Mouse (Mus musculus): ENCODE results near the gene Ppfia2.

Ppfia2 gene

DNA sequence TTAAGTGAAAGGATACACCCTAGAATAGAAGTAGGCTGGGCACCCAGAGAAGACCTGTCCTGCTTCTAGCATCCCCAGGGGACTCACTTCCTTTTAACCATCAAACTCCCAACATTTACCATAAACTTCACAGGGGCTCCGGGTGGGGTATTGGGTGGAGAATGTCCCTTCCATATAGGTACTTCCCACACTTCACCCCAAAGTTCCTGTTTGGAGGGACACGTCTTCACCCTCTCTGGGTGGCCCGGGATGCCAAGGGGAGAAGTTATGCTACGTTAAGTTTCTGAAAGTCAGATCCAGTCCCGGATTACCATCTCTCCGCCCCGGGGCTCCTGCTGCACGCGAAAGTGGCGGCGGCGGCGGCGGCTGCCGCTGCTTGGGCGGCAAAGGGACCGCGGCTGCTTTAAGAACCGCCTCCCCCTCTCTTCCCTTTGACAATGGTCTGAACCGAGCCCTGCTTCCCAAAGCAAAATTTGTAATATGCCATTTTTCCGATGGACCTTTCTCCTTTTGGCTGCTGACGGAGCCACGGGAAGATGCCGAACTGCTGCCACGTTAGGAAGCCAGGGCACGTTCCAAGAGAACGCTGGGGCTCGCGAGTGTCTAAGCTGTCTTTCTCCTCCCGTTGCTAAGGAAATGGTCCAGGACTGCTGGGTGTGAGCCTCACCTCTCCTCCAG lies at the start of gene Ppfia2:
Gene Ppfia2 (plus strand): TSS at position 485 of the 678 bp plus-strand sequence.
- peak; percentile 84 to 86 for DNase-seq

DNA sequence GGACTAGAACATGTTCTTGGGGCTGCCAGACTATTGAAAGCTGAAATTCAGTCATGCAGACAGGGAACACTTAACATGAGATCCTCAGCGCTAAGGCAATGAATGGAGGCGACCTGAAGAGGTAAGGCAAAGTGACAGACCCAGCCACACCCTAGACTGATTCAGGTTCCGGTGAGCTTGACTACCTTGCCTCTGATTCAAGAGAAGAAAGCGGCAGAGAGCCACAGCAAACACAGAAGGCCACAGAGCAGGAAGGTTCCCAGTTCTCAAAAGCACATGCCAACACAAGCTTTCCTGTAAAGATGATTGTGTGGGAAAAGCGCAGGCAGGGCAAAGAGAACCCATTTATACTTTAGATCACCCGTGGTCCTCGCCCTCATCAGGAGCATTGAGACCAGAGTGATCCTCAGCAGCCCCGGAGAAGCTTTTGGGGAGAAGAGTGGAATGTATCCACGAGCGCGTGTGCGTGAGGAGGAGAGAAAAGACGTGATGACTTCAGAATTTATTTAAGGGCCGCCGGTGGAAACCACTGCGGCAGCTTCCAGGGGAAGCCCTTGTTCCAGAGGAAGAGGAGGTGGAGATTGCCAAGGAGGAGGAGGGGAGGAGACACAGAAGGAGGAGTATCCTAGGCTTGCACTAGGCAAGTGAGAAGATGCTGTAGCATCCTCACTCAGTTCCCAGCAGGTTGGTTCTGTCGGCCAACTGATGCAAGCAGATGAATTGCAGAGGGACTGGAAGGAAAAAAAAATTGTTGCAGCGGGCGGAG lies 1.0 kb upstream of the Ppfia2 start:
- DNase-seq = peak; percentile 87

- DNase-seq = peak; percentile 33 to 49
These were observed 530 bp downstream of the Ppfia2 start for GRCm38 (mm10) chr10:106470533-106471205.

DNA sequence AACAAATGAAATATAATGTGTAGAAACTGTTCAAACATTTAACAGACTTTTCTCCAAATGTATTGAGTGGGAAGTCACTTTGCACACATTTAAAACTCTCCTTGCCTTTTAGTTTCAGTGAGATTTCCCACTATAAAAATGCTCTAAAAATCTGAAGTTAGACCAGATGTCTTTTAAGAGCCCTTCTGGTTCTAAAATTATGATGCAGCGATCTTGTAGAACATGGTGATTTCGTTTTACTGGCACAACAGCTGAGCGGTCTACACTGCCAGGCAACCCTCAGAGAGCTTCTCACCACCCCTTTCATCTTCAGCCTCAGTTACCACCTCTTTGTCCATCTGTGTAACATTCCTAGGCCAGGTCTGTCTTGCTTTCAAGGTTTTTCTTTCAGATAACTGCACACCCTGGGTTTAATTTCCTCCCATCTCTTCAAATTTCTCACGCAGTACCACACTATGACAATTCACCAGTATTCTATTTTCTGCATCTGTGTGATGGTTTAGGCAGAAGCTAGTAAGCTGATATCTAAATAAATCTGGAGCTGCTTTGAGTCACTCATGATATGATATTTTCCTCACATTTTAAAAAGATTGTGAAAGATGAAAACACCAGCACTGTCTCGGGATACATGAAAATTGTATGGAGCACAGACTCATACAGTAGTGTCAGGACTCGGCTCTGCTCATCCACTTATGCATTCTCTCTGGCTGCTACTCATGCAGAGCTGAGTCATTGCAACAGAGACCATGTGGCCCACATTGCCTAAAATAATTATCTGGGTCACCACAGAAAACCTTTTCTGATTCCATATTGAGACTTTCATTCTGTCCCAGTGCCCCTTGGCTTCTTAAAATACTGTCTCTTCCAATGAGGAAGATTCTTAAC lies 39.4 kb downstream of the Ppfia2 start:
- peak; percentile 14 to 48 for DNase-seq

DNA sequence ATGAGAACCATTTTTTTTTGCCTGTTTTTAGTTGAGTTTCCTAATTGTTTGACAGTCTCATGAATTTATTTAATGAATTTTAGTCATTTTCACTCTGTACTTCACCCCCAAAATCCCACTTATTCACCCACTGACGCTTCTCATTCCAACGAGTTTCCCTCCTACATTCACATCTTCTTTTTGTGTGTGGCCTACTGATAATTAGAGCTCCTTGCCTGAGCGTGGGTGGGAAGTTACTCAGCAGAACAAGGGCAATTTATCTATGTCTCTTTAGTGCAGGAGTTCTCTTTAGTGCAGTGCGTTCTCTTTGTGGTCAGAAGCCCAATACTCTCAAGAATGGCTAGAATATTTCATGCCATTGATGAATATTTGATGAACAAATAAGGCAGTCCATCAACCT lies 95.9 kb downstream of the Ppfia2 start:
- DNase-seq = no peak

- peak; percentile 10 to 28 for DNase-seq
These were observed 114.9 kb downstream of the Ppfia2 start for GRCm38 (mm10) chr10:106585026-106585425.

DNA sequence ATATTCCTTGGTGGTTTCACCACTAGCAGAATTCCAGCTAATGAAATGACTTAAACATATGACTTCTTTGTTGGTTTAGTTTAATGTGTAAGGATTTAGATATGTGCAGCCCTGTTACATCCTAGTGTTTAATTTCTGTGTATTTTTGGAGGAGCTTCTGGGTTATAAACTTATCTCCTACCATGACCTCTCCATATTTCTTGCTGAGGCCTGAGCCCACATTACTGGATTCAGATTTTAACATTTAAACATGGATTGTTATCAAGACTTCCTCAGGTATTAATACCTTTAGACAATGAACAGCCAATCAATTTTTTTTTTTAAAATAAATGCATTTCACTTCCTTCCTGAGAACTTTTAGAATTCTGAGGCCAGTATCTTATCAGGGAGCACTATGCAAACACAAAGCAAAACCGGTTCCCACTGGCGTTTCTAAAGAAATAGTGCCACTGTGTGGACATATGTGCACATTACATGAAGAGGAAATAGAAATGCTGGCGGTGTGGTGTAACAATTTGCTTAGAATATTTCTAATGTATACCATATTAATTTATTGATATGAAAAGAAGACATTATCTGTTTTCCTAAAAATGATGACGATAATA lies 115.4 kb downstream of the Ppfia2 start:
- DNase-seq = peak; percentile 71 to 78

DNA sequence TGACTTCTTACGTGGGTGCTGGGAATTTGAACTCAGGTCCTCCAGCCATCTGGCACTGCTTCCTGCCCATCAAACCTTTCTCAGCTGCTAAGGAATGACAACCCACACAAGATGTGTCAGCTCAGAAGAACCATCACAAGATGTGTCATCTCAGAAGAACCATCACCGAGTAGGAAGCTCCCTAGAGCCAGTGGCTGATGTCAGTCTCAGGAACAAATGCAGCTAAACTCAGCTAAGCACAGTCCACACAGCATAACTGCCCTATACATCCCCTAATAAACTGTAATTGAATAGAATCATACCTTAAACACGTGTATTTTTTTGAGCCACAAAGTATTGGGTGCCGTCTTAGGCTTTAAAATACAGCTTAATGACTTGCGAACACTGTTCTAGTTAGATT lies 117.7 kb downstream of the Ppfia2 start:
- DNase-seq = no peak

DNA sequence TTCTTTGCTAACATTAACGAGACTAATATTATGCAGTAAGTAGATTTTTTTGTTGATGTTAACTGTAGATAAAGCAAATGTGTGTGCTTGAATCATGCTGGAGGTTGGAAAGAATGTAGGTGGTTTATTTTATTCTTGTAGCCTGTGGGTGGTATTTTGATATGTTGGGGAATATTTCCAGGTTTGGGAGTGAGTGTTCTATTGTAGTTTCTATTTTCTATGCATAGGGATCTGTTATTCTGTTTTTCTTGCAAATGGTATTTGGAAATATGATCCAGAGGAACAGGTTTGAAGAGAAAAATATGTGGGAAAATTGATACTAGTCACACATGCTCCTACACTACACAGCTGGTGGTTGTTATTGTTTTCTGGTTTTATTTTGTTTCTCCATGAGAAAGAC lies 120.8 kb downstream of the Ppfia2 start:
- no peak for DNase-seq

DNA sequence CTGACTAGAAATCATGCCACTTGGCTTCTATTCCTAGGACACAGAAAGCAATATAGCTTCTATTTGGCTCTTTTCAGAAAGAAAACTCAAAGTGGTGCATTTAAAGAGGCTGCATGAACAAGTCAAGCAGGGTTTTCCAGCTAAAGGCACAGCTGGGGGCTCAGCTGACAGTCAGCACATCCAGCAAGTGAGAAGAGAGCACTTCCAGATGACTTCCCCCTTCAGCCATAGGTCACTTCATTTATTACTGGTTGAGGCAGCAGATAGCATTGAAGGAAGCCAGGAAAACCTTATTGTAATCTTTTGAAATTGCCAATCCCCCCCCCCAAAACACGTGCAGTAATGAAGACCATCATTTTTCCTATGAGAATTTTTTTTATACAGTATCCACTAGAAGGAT lies 126.8 kb downstream of the Ppfia2 start:
- DNase-seq = no peak

DNA sequence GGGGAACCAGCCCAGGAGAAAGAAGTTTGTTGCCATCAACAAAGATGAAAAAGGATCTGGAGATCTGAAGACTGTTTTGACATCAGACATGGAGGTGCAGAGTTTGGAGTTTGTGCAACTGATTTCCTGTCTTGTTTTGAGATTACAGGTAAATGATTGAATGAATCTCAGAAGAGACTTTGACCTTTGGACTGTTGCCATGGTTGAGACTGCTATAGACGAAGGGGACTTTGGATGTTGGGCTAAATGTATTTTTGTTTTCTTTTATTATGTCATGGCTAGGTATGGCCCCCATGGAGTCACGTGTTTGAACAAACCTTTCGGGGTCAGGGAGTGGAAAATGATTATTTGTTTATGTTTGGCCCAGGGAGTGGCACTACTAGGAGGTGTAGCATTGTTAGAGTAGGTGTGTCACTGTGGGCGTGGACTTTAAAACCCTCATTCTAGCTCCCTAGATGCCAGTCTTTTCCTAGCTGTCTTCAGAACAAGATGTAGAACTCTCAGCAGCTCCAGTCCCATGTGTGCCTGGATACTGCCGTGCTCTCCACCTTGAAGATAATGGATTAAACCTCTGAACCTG lies 133.3 kb downstream of the Ppfia2 start:
- no peak for DNase-seq

GRCm38 (mm10) chr10:106609177-106609981 lies 139.2 kb downstream of the Ppfia2 start:
- peak; percentile 36 to 67 for DNase-seq

GRCm38 (mm10) chr10:106610222-106610621 lies 140.1 kb downstream of the Ppfia2 start:
- DNase-seq = no peak

- no peak for DNase-seq
These were observed 148.1 kb downstream of the Ppfia2 start for GRCm38 (mm10) chr10:106618194-106618593.

DNA sequence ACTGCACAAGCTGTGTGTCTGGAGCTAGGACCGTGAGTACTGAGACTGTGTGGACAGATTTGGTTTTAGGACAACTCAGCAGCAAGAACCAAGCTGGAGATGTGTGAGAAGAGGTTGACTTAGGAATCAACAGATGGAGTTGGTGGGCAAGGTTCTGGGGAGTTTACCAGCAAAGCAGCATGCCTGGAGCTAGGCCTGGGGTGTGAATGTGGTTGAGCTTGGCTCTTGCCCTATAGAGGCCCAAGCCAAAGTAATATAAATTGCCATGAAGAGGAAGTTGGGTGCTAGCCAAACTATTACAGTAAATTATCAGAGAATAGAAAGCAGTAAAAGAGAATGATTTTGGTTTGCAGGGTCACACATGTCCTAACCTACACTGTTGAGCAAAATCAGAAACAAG lies 150.8 kb downstream of the Ppfia2 start:
- DNase-seq = peak; percentile 11 to 42

GRCm38 (mm10) chr10:106623342-106623741 lies 153.2 kb downstream of the Ppfia2 start:
- DNase-seq = no peak

GRCm38 (mm10) chr10:106632171-106632935 lies 162.2 kb downstream of the Ppfia2 start:
- DNase-seq = peak; percentile 66 to 81

DNA sequence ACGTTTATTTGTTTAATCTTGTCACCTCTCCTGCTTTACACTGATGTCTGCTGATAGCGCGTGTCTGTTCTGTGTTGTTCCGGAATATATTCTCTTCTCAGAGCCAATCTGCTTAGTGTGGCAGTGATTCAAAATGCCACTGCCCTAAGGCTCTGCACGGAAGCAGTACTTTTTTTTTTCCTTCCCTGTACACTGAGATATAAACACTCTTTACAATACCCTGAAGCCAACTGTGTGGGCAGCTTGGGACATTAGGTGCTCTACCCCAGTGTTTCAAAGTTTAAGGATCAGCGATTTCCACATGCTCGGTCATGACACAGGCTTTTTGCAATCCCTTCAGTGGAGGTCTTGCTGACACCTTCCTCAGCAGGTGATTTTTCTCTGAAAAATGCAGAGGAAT lies 163.8 kb downstream of the Ppfia2 start:
- DNase-seq = peak; percentile 29 to 62

DNA sequence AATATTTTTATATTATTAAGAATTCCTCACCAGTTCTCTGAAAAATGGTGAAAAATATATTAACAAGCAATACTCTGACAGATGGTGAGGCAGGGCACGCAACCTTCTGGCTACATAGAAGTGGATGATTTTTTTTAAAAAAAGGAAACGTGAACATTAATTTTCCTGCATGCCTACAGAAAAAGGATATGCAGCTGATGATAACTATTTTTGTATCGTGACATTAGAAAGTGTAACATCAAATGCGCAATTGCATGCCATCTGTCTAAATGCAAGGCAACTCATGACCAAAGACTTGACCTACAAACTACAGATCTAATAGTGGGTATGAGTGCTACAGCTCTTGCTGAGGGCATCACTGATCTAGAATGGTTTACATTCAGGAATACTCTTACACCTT lies 182.1 kb downstream of the Ppfia2 start:
- no peak for DNase-seq

DNA sequence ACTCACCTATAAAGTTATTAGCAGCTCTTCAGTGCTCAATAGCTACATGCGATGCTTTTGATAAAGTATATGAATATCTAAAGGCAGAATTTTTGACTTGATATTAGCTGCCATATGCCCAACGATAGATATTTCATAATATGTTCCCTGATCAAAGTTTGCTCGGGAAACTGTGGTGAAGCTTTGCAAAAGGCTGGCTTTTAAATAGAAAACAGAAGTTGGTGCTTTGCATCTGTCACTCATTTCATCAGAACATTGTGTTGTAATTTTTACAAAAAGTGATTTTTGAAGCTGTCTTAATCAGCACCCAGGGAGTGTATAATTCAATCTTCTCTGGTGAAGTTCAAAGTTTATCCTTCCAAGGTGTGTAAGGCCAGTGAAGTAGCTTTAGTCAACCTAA lies 195.1 kb downstream of the Ppfia2 start:
- DNase-seq = no peak
